Mouse (Mus musculus): ENCODE measurements at regions not wholly inside any gene's neighbourhood (a gene's known extent, or its start where the extent isn't known, plus 50 kb on each side); places are given as distances from the start of the nearest gene placed in this dataset.

GRCm38 (mm10) chr13:47862896-47863295 lies 398.1 kb upstream of the Id4 start:
- DNase-seq (ENCODE audit: low spot score) = no peak

- no peak for DNase-seq (ENCODE audit: low spot score)
Measured at GRCm38 (mm10) chr13:47868656-47869055, 392.4 kb upstream of the Id4 start.

- no peak for DNase-seq (ENCODE audit: low spot score)
Measured at GRCm38 (mm10) chr13:47869670-47870532, 391.1 kb upstream of the Id4 start.

- no peak for DNase-seq (ENCODE audit: low spot score)
Measured at GRCm38 (mm10) chr13:47872645-47873044, 388.4 kb upstream of the Id4 start.

- no peak for DNase-seq (ENCODE audit: low spot score)
Measured at GRCm38 (mm10) chr13:47892569-47892968, 368.5 kb upstream of the Id4 start.

GRCm38 (mm10) chr13:47894331-47894730 lies 366.7 kb upstream of the Id4 start:
- DNase-seq (ENCODE audit: low spot score) = no peak

GRCm38 (mm10) chr13:47895256-47895655 lies 365.8 kb upstream of the Id4 start:
- no peak for DNase-seq (ENCODE audit: low spot score)

GRCm38 (mm10) chr13:47896646-47897045 lies 364.4 kb upstream of the Id4 start:
- DNase-seq (ENCODE audit: low spot score) = no peak

- no peak for DNase-seq (ENCODE audit: low spot score)
Measured at GRCm38 (mm10) chr13:47909851-47910530, 351.0 kb upstream of the Id4 start.

- DNase-seq (ENCODE audit: low spot score) = no peak
Measured at GRCm38 (mm10) chr13:47910531-47910910, 350.5 kb upstream of the Id4 start.

GRCm38 (mm10) chr13:47916456-47916855 lies 344.6 kb upstream of the Id4 start:
- DNase-seq (ENCODE audit: low spot score) = no peak

- DNase-seq (ENCODE audit: low spot score) = peak; percentile 20
Measured at GRCm38 (mm10) chr13:47917370-47917769, 343.7 kb upstream of the Id4 start.

- no peak for DNase-seq (ENCODE audit: low spot score)
Measured at GRCm38 (mm10) chr13:47921044-47921443, 340.0 kb upstream of the Id4 start.

- DNase-seq (ENCODE audit: low spot score) = no peak
Measured at GRCm38 (mm10) chr13:47940696-47941095, 320.3 kb upstream of the Id4 start.

GRCm38 (mm10) chr13:47942368-47942787 lies 318.6 kb upstream of the Id4 start:
- DNase-seq (ENCODE audit: low spot score) = peak; percentile 29

GRCm38 (mm10) chr13:47943645-47944044 lies 317.4 kb upstream of the Id4 start:
- no peak for DNase-seq (ENCODE audit: low spot score)

- no peak for DNase-seq (ENCODE audit: low spot score)
Measured at GRCm38 (mm10) chr13:47948098-47948865, 312.7 kb upstream of the Id4 start.

GRCm38 (mm10) chr13:47950456-47950855 lies 310.6 kb upstream of the Id4 start:
- no peak for DNase-seq (ENCODE audit: low spot score)

GRCm38 (mm10) chr13:47951043-47951442 lies 310.0 kb upstream of the Id4 start:
- no peak for DNase-seq (ENCODE audit: low spot score)

GRCm38 (mm10) chr13:47952946-47953345 lies 308.1 kb upstream of the Id4 start:
- DNase-seq (ENCODE audit: low spot score) = no peak

GRCm38 (mm10) chr13:47953776-47954175 lies 307.3 kb upstream of the Id4 start:
- DNase-seq (ENCODE audit: low spot score) = no peak

GRCm38 (mm10) chr13:47955504-47955903 lies 305.5 kb upstream of the Id4 start:
- no peak for DNase-seq (ENCODE audit: low spot score)

- DNase-seq (ENCODE audit: low spot score) = no peak
Measured at GRCm38 (mm10) chr13:47957662-47958061, 303.4 kb upstream of the Id4 start.

Measured in embryo, embryonic 10.5 days (tissue).